Mouse (Mus musculus) adrenal gland, postnatal 10 days (tissue): ENCODE measurements at regions not wholly inside any gene's neighbourhood (a gene's known extent, or its start where the extent isn't known, plus 50 kb on each side); places are given as distances from the start of the nearest gene placed in this dataset.

Source experiments
- DNase-seq: peaks from one replicate; pipeline ENCODE4 v3.0.0; 2021; ENCODE audit warnings: mixed read lengths

- DNase-seq, result no peak
Measured at GRCm38 (mm10) chr3:33498645-33499044, 301.0 kb upstream of the Ttc14 start.

GRCm38 (mm10) chr3:33508277-33508676 is 291.4 kb upstream of the Ttc14 start:
- DNase-seq, result no peak

GRCm38 (mm10) chr3:33544161-33544560 is 255.5 kb upstream of the Ttc14 start:
- no peak for DNase-seq

- DNase-seq, result no peak
Measured at GRCm38 (mm10) chr3:33562670-33563360, 236.8 kb upstream of the Ttc14 start.

- no peak for DNase-seq
Measured at GRCm38 (mm10) chr3:33580599-33580998, 219.0 kb upstream of the Ttc14 start.

GRCm38 (mm10) chr3:33614206-33614605 is 185.4 kb upstream of the Ttc14 start:
- DNase-seq, result no peak

- DNase-seq, result no peak
Measured at GRCm38 (mm10) chr3:33616871-33617270, 182.8 kb upstream of the Ttc14 start.

- DNase-seq, result peak; percentile 2
Measured at GRCm38 (mm10) chr3:33632928-33633514, 166.6 kb upstream of the Ttc14 start.

GRCm38 (mm10) chr3:33658597-33658996 is 141.0 kb upstream of the Ttc14 start:
- DNase-seq, result no peak
